Mouse (Mus musculus): ENCODE measurements around the gene Ctnnd2. TPM values are rescaled to one million over a fixed set of nuclear protein-coding genes. Genes with fewer than 3 reads are reported as not detected.

Gene Ctnnd2
- polyA plus RNA-seq, 1 experiment from 2014 or later, result 61.2 TPM

DNA sequence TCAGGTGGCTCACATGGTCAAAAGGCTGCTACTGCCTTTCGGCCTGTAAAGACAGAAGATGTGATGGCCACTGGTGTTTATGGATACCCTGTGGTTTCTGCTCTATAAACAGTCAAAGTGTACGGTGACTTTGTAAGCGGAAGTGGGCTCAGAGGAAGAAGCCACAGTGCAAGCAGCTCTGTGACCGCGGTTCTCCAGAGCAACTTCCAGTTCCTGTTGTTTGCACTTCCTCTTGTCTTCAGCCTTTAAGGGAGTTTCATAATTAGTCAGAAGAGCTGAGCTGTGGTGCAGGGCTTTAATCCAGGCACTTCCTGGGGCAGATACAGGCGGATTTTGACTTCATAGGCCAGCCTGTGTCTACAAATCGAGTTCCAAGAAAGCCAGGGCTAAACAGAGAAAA lies 438.2 kb downstream of the Ctnnd2 start:
- H3K9me3 ChIP-seq (ENCODE audit: control insufficient read depth, low read length), result no peaks in the 10 kb centered on the region
- DNase-seq, result no peak
- no peak overlapping the region for H3K4me3 ChIP-seq (replicated peaks; ENCODE audit: low read depth, low read length)
- H3K36me3 ChIP-seq (ENCODE audit: control insufficient read depth, insufficient read depth, low read length), result no peaks in the 10 kb centered on the region
- no peaks in the 10 kb centered on the region for H3K4me1 ChIP-seq (ENCODE audit: control insufficient read depth, insufficient read depth, low read length)
- 89% methylated on average over 7 of the region's 7 CpGs for WGBS
- H3K9ac ChIP-seq (replicated peaks; ENCODE audit: low read length), result no peak overlapping the region
- no peak overlapping the region for H3K27ac ChIP-seq (replicated peaks; ENCODE audit: low read depth, low read length)
- H3K27me3 ChIP-seq (ENCODE audit: control insufficient read depth, insufficient read depth, low read length), result no peaks in the 10 kb centered on the region
- ATAC-seq (ENCODE audit: low FRiP score, low TSS enrichment), result no peak
- no peak overlapping the region for H3K4me2 ChIP-seq (ENCODE audit: low read length)

DNA sequence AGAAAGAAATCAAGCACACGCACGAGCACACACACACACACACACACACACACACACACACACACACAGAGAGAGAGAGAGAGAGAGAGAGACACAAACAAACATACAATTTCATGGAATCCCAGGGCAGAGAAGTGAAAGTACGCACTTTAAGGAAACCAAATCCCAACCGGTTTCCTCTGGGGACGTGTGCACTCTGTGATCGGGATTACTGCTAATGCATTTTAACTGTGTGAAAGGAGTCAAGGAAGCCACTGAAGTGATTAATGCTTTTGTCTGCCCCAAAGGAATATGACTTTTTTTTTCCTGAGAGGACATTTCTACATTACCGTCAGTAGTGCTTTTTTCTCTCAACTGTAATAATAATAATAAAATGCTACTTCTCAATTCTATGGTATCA lies 443.1 kb downstream of the Ctnnd2 start:
- no peak overlapping the region for H3K4me2 ChIP-seq (ENCODE audit: low read length)
- H3K36me3 ChIP-seq (ENCODE audit: control insufficient read depth, insufficient read depth, low read length), result no peaks in the 10 kb centered on the region; the same call in 1 of the 2 replicates
- whole genome bisulfite sequencing, result 41% methylated on average over 7 of the region's 7 CpGs
- H3K27me3 ChIP-seq (ENCODE audit: control insufficient read depth, insufficient read depth, low read length), result no peaks in the 10 kb centered on the region
- no peak overlapping the region for H3K4me3 ChIP-seq (replicated peaks; ENCODE audit: low read depth, low read length)
- no peaks in the 10 kb centered on the region for H3K9me3 ChIP-seq (ENCODE audit: control insufficient read depth, low read length)
- DNase-seq, result peak; percentile 55
- no peaks in the 10 kb centered on the region for H3K4me1 ChIP-seq (ENCODE audit: control insufficient read depth, insufficient read depth, low read length)
- no peak overlapping the region for H3K27ac ChIP-seq (replicated peaks; ENCODE audit: low read depth, low read length)
- no peak for ATAC-seq (ENCODE audit: low FRiP score, low TSS enrichment)
- no peak overlapping the region for H3K9ac ChIP-seq (replicated peaks; ENCODE audit: low read length)

DNA sequence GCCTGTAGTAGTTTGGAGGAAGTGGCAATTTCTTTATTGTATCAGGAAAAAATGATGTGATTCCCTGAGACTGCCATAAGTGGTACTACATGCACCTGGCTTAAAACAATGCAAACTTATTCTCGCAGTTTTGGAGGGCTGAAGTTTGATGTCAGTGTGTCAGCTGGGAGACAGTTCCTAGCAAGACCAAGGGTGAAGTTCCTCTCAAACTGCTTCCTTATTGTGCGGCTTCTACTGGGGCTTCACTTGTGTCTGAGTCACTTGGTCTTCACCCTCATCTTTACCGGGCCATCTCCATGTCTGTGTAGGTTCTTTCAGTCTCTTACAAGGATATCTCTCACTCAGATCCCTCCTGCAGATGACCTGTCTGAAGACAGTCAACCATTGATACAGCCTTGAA lies 444.5 kb downstream of the Ctnnd2 start:
- 95% methylated on average over 3 of the region's 3 CpGs for WGBS
- H3K4me1 ChIP-seq (ENCODE audit: control insufficient read depth, insufficient read depth, low read length), result no peaks in the 10 kb centered on the region
- DNase-seq (no peak), ATAC-seq (ENCODE audit: low FRiP score, low TSS enrichment) (no peak)
- no peaks in the 10 kb centered on the region for H3K27me3 ChIP-seq (ENCODE audit: control insufficient read depth, insufficient read depth, low read length)
- no peak overlapping the region for H3K9ac ChIP-seq (replicated peaks; ENCODE audit: low read length)
- H3K4me2 ChIP-seq (ENCODE audit: low read length), result no peak overlapping the region
- H3K4me3 ChIP-seq (replicated peaks; ENCODE audit: low read depth, low read length), result no peak overlapping the region
- no peaks in the 10 kb centered on the region; the same call in 1 of the 2 replicates for H3K36me3 ChIP-seq (ENCODE audit: control insufficient read depth, insufficient read depth, low read length)
- no peaks in the 10 kb centered on the region for H3K9me3 ChIP-seq (ENCODE audit: control insufficient read depth, low read length)
- H3K27ac ChIP-seq (replicated peaks; ENCODE audit: low read depth, low read length), result no peak overlapping the region

DNA sequence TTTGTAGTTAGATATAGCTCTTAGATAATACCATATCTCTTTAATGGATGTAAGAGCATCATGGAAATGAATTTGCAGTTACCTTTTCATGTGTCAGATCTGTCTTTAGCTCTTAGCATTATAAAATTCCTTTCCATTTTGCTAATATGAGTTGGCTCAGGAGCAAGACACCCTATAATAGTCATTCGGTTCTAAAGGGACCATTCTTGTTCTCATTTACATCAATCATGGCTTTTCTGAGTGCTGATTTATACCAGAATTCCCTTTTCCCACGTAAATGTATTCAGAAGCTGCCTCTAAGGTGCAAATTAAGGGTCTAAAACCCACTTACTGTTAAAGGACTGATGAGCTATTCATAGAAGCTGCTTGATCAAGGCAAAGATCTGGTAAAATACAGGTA lies 445.5 kb downstream of the Ctnnd2 start:
- ATAC-seq (ENCODE audit: low FRiP score, low TSS enrichment), result no peak

DNA sequence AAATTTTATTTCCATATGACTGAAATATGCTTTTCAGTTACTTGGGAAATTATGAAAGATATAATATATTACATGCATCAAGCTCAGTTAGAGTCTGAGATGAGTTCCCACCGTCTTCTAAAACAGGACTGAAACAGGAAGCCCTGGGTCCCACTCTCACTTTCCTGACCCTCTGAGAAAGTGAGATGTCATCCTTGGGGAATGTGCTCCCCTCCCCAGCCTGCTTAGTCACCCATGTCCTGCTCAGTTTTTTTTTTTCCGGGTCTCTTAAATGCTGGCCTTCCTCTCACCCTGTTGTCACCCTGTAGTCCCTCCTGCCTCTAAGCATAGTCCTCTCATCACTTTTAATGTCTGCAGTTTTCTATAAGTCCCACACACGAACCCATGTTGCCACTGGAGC lies 456.1 kb downstream of the Ctnnd2 start:
- no peak overlapping the region for H3K9ac ChIP-seq (replicated peaks; ENCODE audit: low read length)
- H3K4me2 ChIP-seq (ENCODE audit: low read length), result no peak overlapping the region
- no peaks in the 10 kb centered on the region for H3K9me3 ChIP-seq (ENCODE audit: control insufficient read depth, low read length)
- H3K4me1 ChIP-seq (ENCODE audit: control insufficient read depth, insufficient read depth, low read length), result peaks cover under 1% of the 10 kb centered on the region; the same call in 1 of the 2 replicates
- 19% methylated on average over 3 of the region's 3 CpGs for WGBS
- no peak overlapping the region for H3K27ac ChIP-seq (replicated peaks; ENCODE audit: low read depth, low read length)
- H3K4me3 ChIP-seq (replicated peaks; ENCODE audit: low read depth, low read length), result no peak overlapping the region
- H3K36me3 ChIP-seq (ENCODE audit: control insufficient read depth, insufficient read depth, low read length), result no peaks in the 10 kb centered on the region
- H3K27me3 ChIP-seq (ENCODE audit: control insufficient read depth, insufficient read depth, low read length), result no peaks in the 10 kb centered on the region
- DNase-seq, result no peak
- ATAC-seq (ENCODE audit: low FRiP score, low TSS enrichment), result no peak

More for the DNA sequence above, 445.5 kb downstream of the Ctnnd2 start:
- Histone ChIP-seq H3K9me3 (ENCODE audit: control insufficient read depth, low read length) (no peaks in the 10 kb centered on the region), H3K4me1 (ENCODE audit: control insufficient read depth, insufficient read depth, low read length) (no peaks in the 10 kb centered on the region), H3K9ac (replicated peaks; ENCODE audit: low read length) (no peak overlapping the region), H3K27me3 (ENCODE audit: control insufficient read depth, insufficient read depth, low read length) (no peaks in the 10 kb centered on the region), H3K4me2 (ENCODE audit: low read length) (no peak overlapping the region), H3K36me3 (ENCODE audit: control insufficient read depth, insufficient read depth, low read length) (no peaks in the 10 kb centered on the region; the same call in 1 of the 2 replicates), H3K4me3 (replicated peaks; ENCODE audit: low read depth, low read length) (no peak overlapping the region), H3K27ac (replicated peaks; ENCODE audit: low read depth, low read length) (no peak overlapping the region)
- WGBS, result 60% methylated on average over 2 of the region's 2 CpGs
- DNase-seq, result no peak

DNA sequence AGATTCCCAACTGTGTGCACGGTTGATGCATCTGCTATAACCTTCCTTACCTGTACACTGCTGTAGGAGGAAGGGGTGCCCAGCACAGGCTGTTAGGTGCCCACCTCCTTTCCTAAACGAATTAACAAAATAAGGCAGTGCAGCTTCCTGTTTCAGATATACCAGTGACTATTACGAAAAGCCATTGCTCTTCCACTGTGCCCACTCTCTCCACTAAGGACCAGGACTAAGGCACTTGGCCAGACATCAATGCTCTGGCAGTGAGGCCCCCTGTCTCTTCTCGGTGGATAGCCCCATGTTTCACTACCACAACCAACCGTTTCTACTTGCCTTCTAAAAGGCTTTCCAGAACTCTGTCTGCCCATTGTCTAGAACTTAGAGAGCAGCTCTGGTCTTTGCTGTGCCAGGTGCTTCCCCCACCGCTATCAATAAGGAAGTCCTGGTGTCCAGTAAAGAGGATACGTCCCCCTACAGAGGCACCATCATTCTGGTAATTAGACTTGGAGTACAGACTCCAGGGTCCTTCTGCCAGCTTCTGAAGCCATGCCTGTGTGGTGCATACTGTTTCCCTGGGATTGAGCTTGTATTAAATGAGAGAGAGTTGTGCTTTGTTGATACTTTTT lies 459.8 kb downstream of the Ctnnd2 start:
- no peaks in the 10 kb centered on the region for H3K36me3 ChIP-seq (ENCODE audit: control insufficient read depth, insufficient read depth, low read length)
- H3K27ac ChIP-seq (replicated peaks; ENCODE audit: low read depth, low read length), result no peak overlapping the region
- no peaks in the 10 kb centered on the region for H3K9me3 ChIP-seq (ENCODE audit: control insufficient read depth, low read length)
- ATAC-seq (ENCODE audit: low FRiP score, low TSS enrichment) (no peak), DNase-seq (no peak)
- H3K4me3 ChIP-seq (replicated peaks; ENCODE audit: low read depth, low read length), result no peak overlapping the region
- H3K27me3 ChIP-seq (ENCODE audit: control insufficient read depth, insufficient read depth, low read length), result no peaks in the 10 kb centered on the region
- H3K4me1 ChIP-seq (ENCODE audit: control insufficient read depth, insufficient read depth, low read length), result peaks cover 16% of the 10 kb centered on the region
- no peak overlapping the region for H3K9ac ChIP-seq (replicated peaks; ENCODE audit: low read length)
- WGBS, result 82% methylated on average over 7 of the region's 7 CpGs
- H3K4me2 ChIP-seq (ENCODE audit: low read length), result no peak overlapping the region

DNA sequence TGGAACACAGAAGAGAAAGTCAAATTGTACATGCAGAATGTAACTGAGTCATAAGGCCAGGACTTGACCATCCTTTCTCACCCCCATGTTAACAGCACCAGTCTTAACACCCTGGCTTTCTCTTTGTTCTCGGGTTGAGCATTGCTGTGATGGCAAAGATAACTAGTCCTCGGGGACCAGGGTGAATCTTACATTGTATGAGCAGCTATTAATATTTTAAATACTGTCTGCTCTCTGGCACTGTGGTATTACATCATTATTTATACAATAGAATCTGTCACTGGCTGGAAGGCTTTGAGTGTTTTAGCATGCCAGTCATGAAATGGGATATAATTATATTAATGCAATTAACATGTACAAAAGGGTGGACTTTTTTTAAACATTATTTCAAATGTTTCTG lies 461.5 kb downstream of the Ctnnd2 start:
- H3K4me1 ChIP-seq (ENCODE audit: control insufficient read depth, insufficient read depth, low read length), result peaks cover 16% of the 10 kb centered on the region
- peak; percentile 72; the same call in 1 of the 2 replicates for ATAC-seq (ENCODE audit: low FRiP score, low TSS enrichment)
- H3K4me2 ChIP-seq (ENCODE audit: low read length), result no peak overlapping the region
- DNase-seq, result peak; percentile 70
- H3K9ac ChIP-seq (replicated peaks; ENCODE audit: low read length), result no peak overlapping the region
- H3K27me3 ChIP-seq (ENCODE audit: control insufficient read depth, insufficient read depth, low read length), result no peaks in the 10 kb centered on the region
- no peaks in the 10 kb centered on the region for H3K36me3 ChIP-seq (ENCODE audit: control insufficient read depth, insufficient read depth, low read length)
- peak overlapping the region; percentile 49; the same call in 1 of the 2 replicates for H3K27ac ChIP-seq (replicated peaks; ENCODE audit: low read depth, low read length)
- WGBS, result 16% methylated on average over 2 of the region's 2 CpGs
- H3K4me3 ChIP-seq (replicated peaks; ENCODE audit: low read depth, low read length), result no peak overlapping the region
- no peaks in the 10 kb centered on the region for H3K9me3 ChIP-seq (ENCODE audit: control insufficient read depth, low read length)

DNA sequence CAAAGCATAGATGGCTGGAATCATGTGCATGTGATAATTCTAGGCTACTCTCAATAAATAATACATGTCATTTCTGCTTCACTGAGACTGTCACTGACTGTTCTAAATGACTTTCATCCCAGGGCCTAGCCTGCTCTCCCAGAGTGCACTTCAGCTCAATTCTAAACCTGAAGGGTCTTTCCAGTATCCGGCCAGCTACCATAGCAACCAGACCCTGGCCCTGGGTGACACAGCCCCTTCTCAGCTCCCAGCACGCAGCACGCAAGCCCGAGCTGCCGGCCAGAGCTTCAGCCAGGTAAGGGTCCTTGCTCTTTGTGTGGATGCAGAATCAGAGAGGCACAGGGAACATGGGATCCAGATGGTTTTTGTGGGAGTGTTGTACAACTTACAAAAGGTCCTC lies 462.1 kb downstream of the Ctnnd2 start:
- 3% methylated on average over 5 of the region's 5 CpGs for WGBS
- peak overlapping the region; percentile 77 for H3K27ac ChIP-seq (replicated peaks; ENCODE audit: low read depth, low read length)
- peaks cover 16% of the 10 kb centered on the region for H3K4me1 ChIP-seq (ENCODE audit: control insufficient read depth, insufficient read depth, low read length)
- ATAC-seq (ENCODE audit: low FRiP score, low TSS enrichment) (peak; percentile 76; the same call in 1 of the 2 replicates), DNase-seq (peak; percentile 70)
- H3K4me3 ChIP-seq (replicated peaks; ENCODE audit: low read depth, low read length), result no peak overlapping the region
- H3K36me3 ChIP-seq (ENCODE audit: control insufficient read depth, insufficient read depth, low read length), result no peaks in the 10 kb centered on the region
- no peaks in the 10 kb centered on the region for H3K27me3 ChIP-seq (ENCODE audit: control insufficient read depth, insufficient read depth, low read length)
- H3K9me3 ChIP-seq (ENCODE audit: control insufficient read depth, low read length), result no peaks in the 10 kb centered on the region
- H3K4me2 ChIP-seq (ENCODE audit: low read length), result peak overlapping the region; percentile 27; the same call in 1 of the 2 replicates
- H3K9ac ChIP-seq (replicated peaks; ENCODE audit: low read length), result no peak overlapping the region

DNA sequence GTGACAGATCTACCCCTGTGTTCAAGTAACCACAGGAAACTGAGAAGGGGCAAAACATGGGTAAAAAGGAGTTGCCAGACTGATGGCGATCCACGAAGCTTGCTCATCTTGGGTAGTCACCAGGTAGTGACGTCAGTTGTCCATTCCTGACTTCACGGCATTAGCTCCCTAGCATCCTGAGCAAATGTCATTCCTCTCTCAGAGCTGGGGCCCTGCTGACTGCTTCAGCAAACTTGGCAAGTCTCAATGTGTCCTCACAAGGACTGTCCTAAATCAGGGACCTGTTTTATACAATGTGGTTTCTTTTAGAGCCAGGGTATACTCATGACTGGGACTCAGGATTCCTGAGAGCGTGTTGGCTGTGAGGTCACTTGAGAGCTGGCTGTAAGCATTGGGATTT lies 468.3 kb downstream of the Ctnnd2 start:
- no peak for ATAC-seq (ENCODE audit: low FRiP score, low TSS enrichment)
- Histone ChIP-seq H3K4me1 (ENCODE audit: control insufficient read depth, insufficient read depth, low read length) (peaks cover 4% of the 10 kb centered on the region; the same call in 1 of the 2 replicates), H3K9me3 (ENCODE audit: control insufficient read depth, low read length) (no peaks in the 10 kb centered on the region), H3K27me3 (ENCODE audit: control insufficient read depth, insufficient read depth, low read length) (no peaks in the 10 kb centered on the region), H3K4me3 (replicated peaks; ENCODE audit: low read depth, low read length) (no peak overlapping the region), H3K4me2 (ENCODE audit: low read length) (no peak overlapping the region), H3K9ac (replicated peaks; ENCODE audit: low read length) (no peak overlapping the region), H3K36me3 (ENCODE audit: control insufficient read depth, insufficient read depth, low read length) (no peaks in the 10 kb centered on the region), H3K27ac (replicated peaks; ENCODE audit: low read depth, low read length) (no peak overlapping the region)
- 96% methylated on average over 5 of the region's 5 CpGs for WGBS
- no peak for DNase-seq
